Mouse (Mus musculus) adrenal gland, postnatal 0 days (tissue): ENCODE data around the gene Cab39l. TPM values are rescaled to one million over a fixed set of nuclear protein-coding genes. Genes with fewer than 3 reads are reported as not detected.

Source experiments
- polyA plus RNA-seq: library from polyadenylated mRNA; unstranded; fragments of >200 nt; fragmentation: Nextera tagmentation; extraction: Ambion mirVana; gene quantifications from 2 replicates; pipeline ENCODE4 v1.2.1, GENCODE M21; 2015

Cab39l gene
- 25.6 and 30.3 TPM in 2 replicates for polyA plus RNA-seq

DNA sequence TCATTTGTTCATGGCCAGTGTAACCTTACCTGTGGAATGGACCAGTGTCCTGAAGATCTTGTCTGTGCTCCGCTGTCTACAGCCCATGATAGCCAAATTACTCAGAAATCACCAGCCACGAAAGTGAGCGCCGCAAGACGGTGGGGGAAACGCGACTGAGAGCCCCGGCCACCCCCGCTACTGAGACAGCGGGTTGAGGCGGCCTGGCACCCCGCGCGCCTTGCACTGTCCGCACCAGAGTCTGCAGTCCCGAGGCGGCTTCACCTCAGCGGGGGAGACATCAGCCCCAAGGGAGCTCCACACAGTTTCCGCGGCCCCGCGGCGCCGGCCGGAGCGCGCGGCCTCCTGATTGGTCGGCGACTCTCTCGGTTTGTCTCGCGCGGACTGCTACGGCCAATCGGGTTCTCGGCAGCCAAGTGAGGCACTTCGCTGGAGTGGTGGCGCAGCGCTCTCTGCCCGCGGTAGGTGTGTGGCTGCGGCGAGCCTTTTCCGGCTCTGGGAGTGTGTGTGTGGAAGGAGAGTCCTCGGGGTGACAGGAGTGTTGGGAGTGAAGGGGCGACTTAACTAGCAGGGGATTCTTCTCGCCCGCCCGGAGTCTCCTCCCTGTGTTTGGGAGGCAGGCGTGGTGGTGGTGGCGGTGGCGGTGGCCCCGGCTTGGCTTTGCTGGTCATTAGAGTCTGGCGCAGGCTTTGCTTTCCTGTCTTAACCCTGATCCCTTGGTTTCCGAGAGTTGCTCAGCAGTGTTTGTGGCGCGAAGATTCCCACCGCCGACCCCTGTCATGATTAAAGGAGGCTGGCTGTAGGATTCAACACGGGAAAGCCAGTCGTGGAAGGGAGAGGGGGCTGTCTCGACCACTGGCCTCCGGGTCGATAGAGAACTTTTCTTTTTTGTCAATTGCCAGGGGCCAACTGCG is at the start of gene Cab39l, which contains the start of gene Setdb2:
Gene Cab39l, plus strand, starts transcription at position 415 of the 914 bp plus-strand sequence.
Gene Setdb2, minus strand, starts transcription at position 327 of the 914 bp plus-strand sequence.

GRCm38 (mm10) chr14:59395281-59395680 is 45.5 kb upstream of the Cab39l start, which contains the start of gene Phf11c:
Gene Phf11c (minus strand): TSS chr14:59395381.

GRCm38 (mm10) chr14:59597398-59598259 is 156.9 kb downstream of the Cab39l start, which contains the start of gene Cdadc1:
Gene Cdadc1 (minus strand): TSS chr14:59597959.

GRCm38 (mm10) chr14:59625158-59625805 is 184.5 kb downstream of the Cab39l start, which contains the start of gene Shisa2:
Gene Shisa2 (plus strand): TSS chr14:59625308.

Other genes with a start within 250 kb of the Cab39l start
- 27.0 and 32.6 TPM in 2 replicates for gene Rcbtb1, start 239.8 kb upstream of the Cab39l start, polyA plus RNA-seq
- gene Gm6904, start 180.8 kb upstream of the Cab39l start, polyA plus RNA-seq = 0.18 and 0.54 TPM in 2 replicates
- 0.39 and 0.51 TPM in 2 replicates for gene Phf11a, start 143.4 kb upstream of the Cab39l start, polyA plus RNA-seq
- gene Phf11b, start 99.6 kb upstream of the Cab39l start, polyA plus RNA-seq = 2.2 and 2.7 TPM in 2 replicates
- gene Phf11d, start 75.5 kb upstream of the Cab39l start, polyA plus RNA-seq = 6.9 and 8.3 TPM in 2 replicates
- gene Phf11c, start 45.6 kb upstream of the Cab39l start, polyA plus RNA-seq = 0.29 and 0.41 TPM in 2 replicates
- gene Setdb2, start 88 bp upstream of the Cab39l start, polyA plus RNA-seq = 5.8 and 7.2 TPM in 2 replicates
- 57.9 and 66.3 TPM in 2 replicates for gene Cdadc1, start 157.0 kb downstream of the Cab39l start, polyA plus RNA-seq
- 3.4 and 5.9 TPM in 2 replicates for gene Shisa2, start 184.3 kb downstream of the Cab39l start, polyA plus RNA-seq